Mouse (Mus musculus) megakaryocyte progenitor cell, adult 5-6 weeks (primary cell): ENCODE data around the gene Caml. TPM values are rescaled to one million over a fixed set of nuclear protein-coding genes. Genes with fewer than 3 reads are reported as not detected.
A peak's percentile ranks its signal among the peaks of the same experiment; 100 is the strongest.
"Not testable (repeated sequence)": the region's sequence is repeated elsewhere in the genome, so short reads cannot be mapped to it uniquely, and the experiment has no call there.

Source experiments
- ATAC-seq: replicated peaks from 2 replicates; pipeline ENCODE4 v1.8.0; 2016; ENCODE audit warnings: mild to moderate bottlenecking, moderate TSS enrichment, inconsistent platforms; ENCODE audit not compliant: poor library complexity
- total RNA-seq, 2 experiments: library from RNA; stranded (forward) in 1 of 2; stranded (reverse) in 1 of 2; fragments of 157-497, 149-512 nt in 1 of 2; fragments of 200-1000 nt in 1 of 2; gene quantifications; 2 replicates each; pipeline versions ENCODE4 v1.2.3 to v1.2.4; 2015 to 2017

The Caml gene
- total RNA-seq, 2 experiments from 2014 or later, result 50.4 to 54.7 TPM

DNA sequence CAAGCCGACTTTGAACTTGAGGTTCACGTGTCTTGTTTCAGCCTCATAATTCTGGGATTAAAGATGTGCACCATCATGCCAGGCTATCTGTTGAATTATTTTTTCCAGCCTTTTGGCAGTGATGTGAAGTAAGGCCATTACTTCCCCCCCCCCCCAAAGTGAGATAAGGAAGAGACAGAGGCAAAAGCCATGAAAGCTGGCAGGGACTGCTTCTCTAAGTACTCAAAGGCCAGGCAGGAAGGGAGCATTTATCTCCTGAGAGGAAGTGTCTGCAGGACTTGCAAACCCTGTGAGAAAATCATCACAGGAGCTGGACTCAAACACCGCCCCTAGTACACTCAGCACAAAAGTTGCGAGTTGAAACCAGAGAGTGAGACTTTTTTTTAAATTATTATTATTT is 3.5 kb upstream of the Caml start:
- ATAC-seq, result no peak

DNA sequence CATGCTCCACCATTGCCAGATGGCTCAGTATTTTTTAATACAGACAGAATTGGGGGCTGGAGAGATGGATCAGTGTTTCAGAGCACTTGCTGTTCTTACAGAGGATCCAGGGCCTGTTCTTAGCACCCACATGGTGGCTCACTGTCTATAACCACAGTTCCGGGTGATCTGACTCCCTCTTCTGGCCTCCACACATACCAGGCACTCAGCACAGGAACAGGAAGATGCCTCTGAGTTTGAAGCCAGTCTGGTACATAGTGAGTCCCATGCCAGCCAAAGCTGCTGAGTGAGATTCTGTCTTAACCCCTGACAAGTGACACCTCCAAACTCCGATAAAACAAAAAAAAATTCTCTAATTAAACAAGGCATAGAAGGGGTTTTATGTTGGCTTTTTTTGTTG is 2.5 kb upstream of the Caml start:
- no peak for ATAC-seq

DNA sequence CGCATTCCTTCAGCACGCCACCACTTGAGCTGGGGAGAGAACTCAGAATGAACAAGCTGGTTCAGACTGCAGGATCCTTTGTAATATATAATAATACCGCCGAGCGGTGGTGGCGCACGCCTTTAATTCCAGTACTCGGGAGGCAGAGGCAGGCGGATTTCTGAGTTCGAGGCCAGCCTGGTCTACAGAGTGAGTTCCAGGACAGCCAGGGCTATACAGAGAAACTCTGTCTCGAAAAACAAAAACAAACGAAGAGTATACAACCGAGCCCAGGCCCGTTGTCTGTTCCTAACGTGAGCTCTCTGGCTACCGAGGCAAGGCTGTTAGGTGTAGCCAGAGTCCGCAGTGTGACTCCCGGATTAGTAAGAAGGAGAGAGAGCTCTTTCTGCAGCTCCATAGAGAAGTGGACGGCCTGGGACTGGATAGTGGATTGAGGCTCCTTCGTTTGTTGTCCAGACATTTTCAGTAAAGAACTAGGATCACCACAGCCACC is 603 bp upstream of the Caml start:
- not testable (repeated sequence) for ATAC-seq

DNA sequence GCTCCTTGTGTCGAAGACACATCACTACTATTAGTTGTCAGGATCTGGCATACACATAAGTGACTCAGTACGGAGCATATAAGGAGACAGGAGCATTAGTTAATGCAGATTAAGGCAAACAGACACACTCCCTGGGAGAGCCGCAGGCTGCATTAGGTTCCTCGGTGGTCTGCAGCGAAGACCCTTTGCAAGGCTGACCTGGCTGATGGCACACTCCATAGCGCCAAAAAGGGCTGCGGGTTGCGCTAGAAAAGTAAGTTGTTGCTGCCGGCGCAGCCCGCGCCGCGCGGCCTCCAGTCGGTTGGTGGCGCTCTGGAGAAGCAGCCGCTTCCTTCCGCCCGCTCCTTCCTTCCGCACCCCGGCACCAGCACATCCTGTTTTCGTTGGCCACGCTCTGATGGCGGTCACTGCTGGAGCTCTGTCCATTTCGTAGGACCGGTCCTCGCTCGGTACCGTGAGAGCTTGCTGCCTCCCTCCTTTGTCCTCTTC is 11.9 kb downstream of the Caml start, which contains the start of gene Ddx46:
Gene Ddx46, plus strand, starts transcription at position 389 of the 489 bp plus-strand sequence.
- ATAC-seq, result peak; percentile 100

DNA sequence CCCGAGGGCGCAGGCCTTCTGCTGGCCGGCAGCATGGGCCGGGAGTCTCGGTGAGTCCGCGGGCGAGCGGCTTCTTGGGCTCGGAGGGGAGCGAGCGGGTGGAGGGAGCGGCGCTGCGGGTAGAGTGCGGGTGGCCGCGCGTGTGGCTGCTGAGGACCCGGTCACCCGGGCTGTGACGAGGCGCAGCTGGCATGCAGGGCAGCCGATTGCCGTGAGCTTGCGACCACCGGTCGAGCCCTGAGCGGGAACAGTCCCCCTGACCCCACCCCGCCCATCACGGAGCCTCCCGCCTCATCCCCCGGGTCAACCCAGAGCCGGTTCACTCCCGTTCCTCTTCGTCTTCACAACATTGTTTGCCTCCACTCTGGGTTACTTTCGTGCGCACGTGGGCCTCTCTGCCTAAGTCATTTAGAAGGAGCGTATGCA is 12.4 kb downstream of the Caml start:
- peak; percentile 65 for ATAC-seq

DNA sequence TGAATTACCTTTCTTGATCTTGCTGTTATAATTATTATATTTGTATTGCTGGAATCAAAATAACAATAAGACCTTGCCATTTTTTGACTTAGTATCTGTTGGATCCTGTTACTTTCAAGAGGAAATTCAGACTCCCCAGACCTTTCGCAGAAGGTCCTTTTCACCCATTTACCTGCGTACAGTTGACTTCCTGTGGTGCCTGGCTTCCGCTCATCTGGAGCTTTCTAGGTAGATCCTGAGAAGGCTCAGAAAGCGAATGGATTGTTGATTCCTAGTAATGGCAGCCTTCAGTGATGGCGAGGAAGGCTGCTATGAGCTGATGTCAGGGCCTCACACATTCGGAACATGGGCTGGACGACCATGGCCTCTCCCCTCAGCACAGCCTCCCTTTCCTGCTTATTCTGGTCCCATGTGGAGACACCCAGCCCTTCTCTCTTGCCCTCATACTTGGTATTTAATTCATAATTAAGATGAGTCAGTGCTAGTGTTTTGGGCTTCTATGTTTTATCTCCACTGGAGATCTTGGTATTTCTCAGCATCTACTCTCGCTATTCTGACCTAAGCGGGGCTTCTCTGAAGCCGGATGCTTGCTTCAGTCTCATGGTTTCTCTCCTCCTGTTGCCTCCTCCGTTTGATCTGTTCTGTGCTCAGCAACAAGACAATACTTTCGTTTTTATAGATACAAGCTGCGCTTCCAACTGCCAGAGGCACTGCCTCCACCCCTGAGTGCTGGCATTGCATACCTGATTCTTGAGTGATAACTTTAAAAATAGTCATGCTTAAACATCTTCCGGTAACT is 13.6 kb downstream of the Caml start:
- ATAC-seq, result no peak

DNA sequence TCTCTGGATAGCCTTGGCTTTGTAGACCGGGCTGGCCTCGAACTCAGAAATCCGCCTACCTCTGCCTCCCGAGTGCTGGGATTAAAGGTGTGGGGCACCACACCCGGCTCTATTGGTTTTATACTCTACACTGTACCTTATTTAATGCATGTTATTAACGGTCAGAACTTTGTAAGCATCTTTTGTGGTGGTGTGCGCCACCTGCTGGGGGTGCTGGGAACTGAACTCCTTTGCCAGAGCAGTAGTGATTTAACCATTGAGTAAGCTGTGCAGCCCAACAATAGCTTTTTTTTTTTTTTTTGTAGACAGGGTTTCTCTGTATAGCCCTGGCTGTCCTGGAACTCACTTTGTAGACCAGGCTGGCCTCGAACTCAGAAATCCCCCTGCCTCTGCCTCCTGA is 17.7 kb downstream of the Caml start:
- ATAC-seq, result peak; percentile 97

DNA sequence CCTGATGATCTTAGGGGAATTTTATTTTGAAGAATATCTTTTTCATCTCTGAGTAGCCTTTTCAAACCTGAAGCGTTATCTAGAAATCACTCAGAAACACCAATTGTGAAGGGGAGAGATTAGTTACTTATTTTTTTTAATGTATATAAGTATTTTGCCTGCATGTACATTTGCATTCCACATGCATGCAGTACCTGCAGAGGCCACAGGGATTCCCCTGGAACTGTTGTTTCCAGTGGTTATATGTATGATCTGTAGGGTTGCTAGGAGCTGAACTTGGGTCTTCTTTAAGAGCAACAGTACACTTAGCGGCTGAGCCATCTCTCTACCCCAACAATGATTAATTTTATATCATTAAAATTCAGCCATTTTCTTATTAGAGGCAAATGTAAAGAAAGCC is 21.7 kb downstream of the Caml start:
- peak; percentile 87 for ATAC-seq

DNA sequence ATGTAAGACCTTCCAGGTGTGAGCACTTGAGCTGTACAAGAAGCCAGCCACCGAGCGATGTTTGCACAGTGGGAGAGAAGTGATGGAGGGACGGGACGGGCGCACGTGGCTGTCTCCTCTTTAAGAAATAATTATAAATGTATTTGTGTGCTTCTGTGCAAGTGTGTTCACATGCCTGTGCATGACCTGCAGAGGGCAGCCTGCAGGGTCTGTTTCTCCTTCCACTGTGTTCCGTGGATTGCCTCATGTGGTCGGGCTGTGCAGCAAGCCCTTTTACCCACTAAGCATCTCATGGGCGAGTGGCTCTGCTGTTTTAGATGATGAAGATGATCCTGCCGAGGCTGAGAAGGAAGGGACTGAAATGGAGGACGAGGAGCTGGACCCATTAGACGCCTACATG is 27.3 kb downstream of the Caml start:
- ATAC-seq, result no peak

DNA sequence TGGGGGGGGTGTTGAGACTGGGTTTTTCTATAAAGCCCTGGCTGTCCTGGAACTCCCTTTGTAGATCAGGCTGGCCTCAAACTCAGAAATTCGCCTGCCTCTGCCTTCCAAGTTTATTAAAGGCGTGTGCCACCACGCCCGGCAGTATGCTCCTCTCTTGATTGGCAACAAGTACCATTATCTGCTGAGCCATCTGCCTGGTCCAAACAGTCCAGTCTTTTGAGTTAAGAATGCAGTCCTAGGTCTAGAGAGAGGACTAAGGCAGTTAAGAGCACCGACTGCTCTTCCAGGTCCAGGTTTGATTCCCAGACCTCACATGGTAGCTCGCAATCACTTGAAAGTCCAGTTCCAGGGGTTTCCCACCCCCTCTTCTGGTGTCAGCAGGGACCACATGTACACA is 28.2 kb downstream of the Caml start:
- ATAC-seq, result no peak

DNA sequence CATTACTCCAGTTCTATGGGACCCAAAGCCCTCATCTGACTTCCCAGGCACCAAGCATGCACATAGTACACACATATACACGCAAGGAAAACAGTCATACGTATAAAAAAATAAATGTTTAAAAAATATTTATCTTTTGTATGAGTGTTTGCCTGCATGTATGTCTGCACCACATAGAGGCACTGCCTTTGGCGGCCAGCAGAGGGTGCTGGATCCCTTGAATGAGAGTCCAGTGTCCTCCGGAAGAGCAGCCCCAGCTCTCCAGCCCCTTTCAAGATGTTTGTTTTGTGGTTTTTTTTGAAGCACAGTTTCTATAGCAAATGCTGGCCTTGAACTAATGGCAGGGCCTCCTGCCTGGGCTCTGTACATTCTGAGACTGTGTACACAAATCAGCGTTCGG is 45.7 kb downstream of the Caml start:
- peak; percentile 70; the same call in 1 of the 2 replicates for ATAC-seq

DNA sequence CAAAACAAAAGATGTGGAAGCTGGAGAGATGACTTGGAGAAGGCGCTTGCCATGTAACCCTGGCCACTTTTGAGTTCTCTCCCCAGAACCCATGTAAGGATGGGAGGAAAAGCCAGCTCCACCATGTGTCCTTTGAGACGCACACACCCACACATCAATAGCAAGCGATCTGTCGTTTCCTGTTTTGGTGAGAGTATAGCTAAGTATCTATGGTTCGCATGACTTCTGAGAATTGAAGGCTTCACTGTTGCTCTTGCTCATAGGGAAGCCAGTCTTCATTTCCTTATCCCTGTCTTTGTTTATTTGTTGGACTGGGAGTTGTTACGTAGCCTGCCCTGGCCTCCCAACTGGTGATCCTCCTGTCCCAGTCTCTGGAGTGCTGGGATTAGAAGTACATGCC is 49.9 kb downstream of the Caml start:
- no peak for ATAC-seq

DNA sequence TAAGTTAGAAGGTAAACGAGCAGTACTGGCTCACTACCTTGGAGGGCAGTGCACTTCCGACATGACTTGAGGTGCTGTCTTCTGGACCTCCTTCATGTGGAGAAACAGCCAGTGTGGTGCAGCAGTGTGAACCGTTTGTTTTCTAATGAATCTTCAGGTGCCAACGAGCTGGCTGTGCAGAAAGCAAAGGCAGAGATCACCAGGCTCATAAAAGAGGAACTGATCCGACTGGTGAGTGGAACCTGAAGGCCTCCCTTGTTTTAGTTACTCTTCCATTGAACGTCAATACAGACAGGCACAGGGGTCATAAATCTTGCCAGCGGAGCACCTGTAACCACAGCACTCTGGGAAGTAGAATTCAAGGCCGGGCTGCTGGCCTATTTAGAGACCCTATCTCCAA is 54.6 kb downstream of the Caml start:
- no peak for ATAC-seq

Other genes starting within 250 kb of the Caml start
- gene Slc34a1, start 224.8 kb upstream of the Caml start, total RNA-seq (2015), result 0.12 and 0.95 TPM in 2 replicates
- 0.08 and 1.1 TPM in 2 replicates for gene Slc34a1, start 224.8 kb upstream of the Caml start, total RNA-seq (2017)
- not detected in 2 replicates for gene Pfn3, start 207.8 kb upstream of the Caml start, total RNA-seq (2015)
- gene Pfn3, start 207.8 kb upstream of the Caml start, total RNA-seq (2017), result not detected in 2 replicates
- gene F12, start 196.2 kb upstream of the Caml start, total RNA-seq (2015), result not detected in 2 replicates
- gene F12, start 196.2 kb upstream of the Caml start, total RNA-seq (2017), result not detected in 2 replicates
- 51.7 and 52.6 TPM in 2 replicates for gene Grk6, start 177.9 kb upstream of the Caml start, total RNA-seq (2015)
- gene Grk6, start 177.9 kb upstream of the Caml start, total RNA-seq (2017), result 81.7 and 88.6 TPM in 2 replicates
- gene Prr7, start 158.7 kb upstream of the Caml start, total RNA-seq (2015), result 0.72 and 1.7 TPM in 2 replicates
- gene Prr7, start 158.7 kb upstream of the Caml start, total RNA-seq (2017), result 1.5 TPM in 2 replicates
- 0.72 and 0.76 TPM in 2 replicates for gene Dbn1, start 134.9 kb upstream of the Caml start, total RNA-seq (2015)
- gene Dbn1, start 134.9 kb upstream of the Caml start, total RNA-seq (2017), result 2.3 and 2.7 TPM in 2 replicates
- 12.7 and 13.0 TPM in 2 replicates for gene Pdlim7, start 109.3 kb upstream of the Caml start, total RNA-seq (2015)
- 5.3 and 5.9 TPM in 2 replicates for gene Pdlim7, start 109.3 kb upstream of the Caml start, total RNA-seq (2017)
- gene Dok3, start 93.7 kb upstream of the Caml start, total RNA-seq (2015), result 18.1 and 34.6 TPM in 2 replicates
- gene Dok3, start 93.7 kb upstream of the Caml start, total RNA-seq (2017), result 22.9 and 31.2 TPM in 2 replicates
- 28.0 and 29.1 TPM in 2 replicates for gene Ddx41, start 86.3 kb upstream of the Caml start, total RNA-seq (2015)
- 66.9 and 78.0 TPM in 2 replicates for gene Ddx41, start 86.3 kb upstream of the Caml start, total RNA-seq (2017)
- 24.9 and 29.1 TPM in 2 replicates for gene Fam193b, start 51.9 kb upstream of the Caml start, total RNA-seq (2015)
- gene Fam193b, start 51.9 kb upstream of the Caml start, total RNA-seq (2017), result 21.8 and 25.1 TPM in 2 replicates
- 92.3 and 117 TPM in 2 replicates for gene Tmed9, start 49.3 kb upstream of the Caml start, total RNA-seq (2015)
- 194 and 211 TPM in 2 replicates for gene Tmed9, start 49.3 kb upstream of the Caml start, total RNA-seq (2017)
- 10.6 and 13.0 TPM in 2 replicates for gene B4galt7, start 23.1 kb upstream of the Caml start, total RNA-seq (2015)
- 12.8 and 16.7 TPM in 2 replicates for gene B4galt7, start 23.1 kb upstream of the Caml start, total RNA-seq (2017)
- gene Ddx46, start 12.0 kb downstream of the Caml start, total RNA-seq (2015), result 62.4 and 76.8 TPM in 2 replicates
- 79.0 and 153 TPM in 2 replicates for gene Ddx46, start 12.0 kb downstream of the Caml start, total RNA-seq (2017)
- gene B230219D22Rik, start 70.1 kb downstream of the Caml start, total RNA-seq (2015), result 65.0 and 76.9 TPM in 2 replicates
- 35.9 and 39.5 TPM in 2 replicates for gene B230219D22Rik, start 70.1 kb downstream of the Caml start, total RNA-seq (2017)
- gene Txndc15, start 91.6 kb downstream of the Caml start, total RNA-seq (2015), result 27.5 and 27.8 TPM in 2 replicates
- 42.2 and 53.1 TPM in 2 replicates for gene Txndc15, start 91.6 kb downstream of the Caml start, total RNA-seq (2017)
- gene Pcbd2, start 104.4 kb downstream of the Caml start, total RNA-seq (2015), result 38.6 and 40.9 TPM in 2 replicates
- 18.4 and 25.6 TPM in 2 replicates for gene Pcbd2, start 104.4 kb downstream of the Caml start, total RNA-seq (2017)
- gene Catsper3, start 161.6 kb downstream of the Caml start, total RNA-seq (2015), result 0.37 TPM in 1 of 2 replicates, not detected in the other
- not detected in 2 replicates for gene Catsper3, start 161.6 kb downstream of the Caml start, total RNA-seq (2017)
- not detected in 2 replicates for gene Pitx1, start 213.2 kb downstream of the Caml start, total RNA-seq (2015)
- gene Pitx1, start 213.2 kb downstream of the Caml start, total RNA-seq (2017), result not detected in 2 replicates